Mouse (Mus musculus) kidney, postnatal 0 days (tissue): ENCODE data around the gene Acoxl. TPM values are rescaled to one million over a fixed set of nuclear protein-coding genes. Genes with fewer than 3 reads are reported as not detected.

ENCODE experiments used
- ATAC-seq: fragments of 200-750 bp; cut with Nextera tagmentation; replicated peaks from 2 replicates; pipeline ENCODE4 v1.8.0; 2017; ENCODE audit warnings: low read depth, moderate number of reproducible peaks, moderate TSS enrichment, moderate library complexity; ENCODE audit not compliant: low FRiP score
- DNase-seq: peaks from one replicate; pipeline ENCODE4 v3.0.0-alpha.2; 2016; ENCODE audit warnings: low spot score
- H3K27ac ChIP-seq: fragments of 300-500 bp; sonication (generic); 2 replicates; pipeline ENCODE4 v1.5.1; 2014; ENCODE audit warnings: mild to moderate bottlenecking
- H3K27me3 ChIP-seq: fragments of 300-500 bp; sonication (generic); 2 replicates; pipeline ENCODE4 v1.6.1; 2014; ENCODE audit warnings: low read length, mixed read lengths; ENCODE audit not compliant: insufficient read depth
- H3K36me3 ChIP-seq: fragments of 300-500 bp; sonication (generic); 2 replicates; pipeline ENCODE4 v1.6.1; 2014; ENCODE audit warnings: low read length, mixed read lengths; ENCODE audit not compliant: insufficient read depth
- H3K4me1 ChIP-seq: fragments of 300-500 bp; sonication (generic); replicated peaks from 2 replicates; pipeline ENCODE4 v1.6.1; 2014; ENCODE audit warnings: antibody characterized with exemption, low read length, mixed read lengths; ENCODE audit not compliant: insufficient read depth
- H3K4me2 ChIP-seq: fragments of 300-500 bp; sonication (generic); 2 replicates; pipeline ENCODE4 v1.6.1; 2014; ENCODE audit warnings: mild to moderate bottlenecking, low read length, moderate library complexity, mixed read lengths
- H3K4me3 ChIP-seq: fragments of 300-500 bp; sonication (generic); replicated peaks from 2 replicates; pipeline ENCODE4 v1.5.1; 2014; ENCODE audit warnings: low read depth, low read length
- H3K9ac ChIP-seq: fragments of 300-500 bp; sonication (generic); 2 replicates; pipeline ENCODE4 v1.6.1; 2014; ENCODE audit warnings: low read depth, low read length
- H3K9me3 ChIP-seq: fragments of 300-500 bp; sonication (generic); replicated peaks from 2 replicates; pipeline ENCODE4 v1.6.1; 2016; ENCODE audit warnings: low read length, inconsistent platforms, mixed read lengths
- CTCF ChIP-seq: IDR thresholded peaks from 2 replicates; pipeline ENCODE4 v1.5.1; 2016; ENCODE audit warnings: antibody characterized with exemption, low read depth, mild to moderate bottlenecking, moderate library complexity
- WGBS: fragments of 180-500 bp; shearing (Covaris S2); extraction: QIAGEN DNeasy Blood & Tissue Kit; methylation state at CpG from one replicate; pipeline ENCODE4 v1.1.7; 2014; 5-methylcytosine and 5-hydroxymethylcytosine counted together
- polyA plus RNA-seq: library from polyadenylated mRNA; unstranded; fragments of >200 nt; fragmentation: Nextera tagmentation; extraction: Ambion mirVana; gene quantifications from 2 replicates; pipeline ENCODE4 v1.2.1, GENCODE M21; 2015

Acoxl gene
- 0.61 and 0.65 TPM in 2 replicates for polyA plus RNA-seq

GRCm38 (mm10) chr2:127838576-127838975, at the start of gene Acoxl:
TSS of gene Acoxl (plus strand) at chr2:127838876.
- Histone ChIP-seq H3K9ac (no peak within 1 kb of the TSS), H3K9me3 (no peaks in the 10 kb centered on the region), H3K4me1 (no peaks in the 10 kb centered on the region), H3K27me3 (peaks cover 9% of the 10 kb centered on the region; the same call in 1 of the 2 replicates), H3K4me2 (no peak within 1 kb of the TSS), H3K27ac (no peak within 1 kb of the TSS), H3K36me3 (no peaks in the 10 kb centered on the region), H3K4me3 (no peak within 1 kb of the TSS)
- TF ChIP-seq CTCF: no peak
- DNase-seq: no peak
- no peak for ATAC-seq
- 81% methylated on average over 7 of the region's 7 CpGs for WGBS

GRCm38 (mm10) chr2:127789138-127789537, 49.5 kb upstream of the Acoxl start:
- 0 out of 2 replicates have a peak, but pooled peaks cover 6% of the 10 kb centered on the region for H3K4me1 ChIP-seq
- no peak for ATAC-seq
- peak overlapping the region; percentile 72 for H3K27ac ChIP-seq
- DNase-seq: no peak
- H3K9ac ChIP-seq: peak overlapping the region; percentile 75
- no peaks in the 10 kb centered on the region for H3K27me3 ChIP-seq
- no peaks in the 10 kb centered on the region for H3K36me3 ChIP-seq
- H3K4me3 ChIP-seq: peak overlapping the region; percentile 72
- H3K4me2 ChIP-seq: peak overlapping the region; percentile 73
- TF ChIP-seq CTCF: no peak
- WGBS: 3% methylated on average over 11 of the region's 11 CpGs
- no peaks in the 10 kb centered on the region for H3K9me3 ChIP-seq

GRCm38 (mm10) chr2:127789651-127790270, 48.9 kb upstream of the Acoxl start:
- no peaks in the 10 kb centered on the region for H3K9me3 ChIP-seq
- H3K4me3 ChIP-seq: peak overlapping the region; percentile 72; the same call in 1 of the 2 replicates
- no peak overlapping the region for H3K9ac ChIP-seq
- DNase-seq (no peak), ATAC-seq (no peak)
- peak overlapping the region; percentile 73 for H3K4me2 ChIP-seq
- 16% methylated on average over 9 of the region's 9 CpGs for WGBS
- no peak for TF ChIP-seq CTCF
- no peaks in the 10 kb centered on the region for H3K27me3 ChIP-seq
- H3K27ac ChIP-seq: no peak overlapping the region
- 0 out of 2 replicates have a peak, but pooled peaks cover 6% of the 10 kb centered on the region for H3K4me1 ChIP-seq
- no peaks in the 10 kb centered on the region for H3K36me3 ChIP-seq

GRCm38 (mm10) chr2:127791919-127792603, 46.6 kb upstream of the Acoxl start, which contains the start of gene Mtln:
TSS of gene Mtln (minus strand) at chr2:127792488.
- Histone ChIP-seq H3K4me2 (peak within 1 kb of the TSS; percentile 76), H3K36me3 (no peaks in the 10 kb centered on the region), H3K27me3 (no peaks in the 10 kb centered on the region), H3K9ac (peak within 1 kb of the TSS; percentile 79), H3K4me3 (peak within 1 kb of the TSS; percentile 81), H3K9me3 (no peaks in the 10 kb centered on the region), H3K4me1 (0 out of 2 replicates have a peak, but pooled peaks cover 6% of the 10 kb centered on the region), H3K27ac (peak within 1 kb of the TSS; percentile 90)
- peak; percentile 96 for DNase-seq
- 3% methylated on average over 37 of the region's 37 CpGs for WGBS
- no peak for TF ChIP-seq CTCF
- peak; percentile 93 for ATAC-seq

GRCm38 (mm10) chr2:127831401-127832102, 7.1 kb upstream of the Acoxl start, which contains the start of gene Bub1:
TSS of gene Bub1 (minus strand) at chr2:127831865.
- ATAC-seq (peak; percentile 94), DNase-seq (peak; percentile 97)
- Histone ChIP-seq H3K9me3 (no peaks in the 10 kb centered on the region), H3K4me1 (no peaks in the 10 kb centered on the region), H3K27me3 (no peaks in the 10 kb centered on the region), H3K9ac (peak within 1 kb of the TSS; percentile 53), H3K27ac (no peak within 1 kb of the TSS), H3K36me3 (no peaks in the 10 kb centered on the region), H3K4me2 (peak within 1 kb of the TSS; percentile 88), H3K4me3 (peak within 1 kb of the TSS; percentile 78)
- WGBS: under 1% methylated on average over 56 of the region's 56 CpGs
- no peak for TF ChIP-seq CTCF
